9 mouse cellular contexts compared by ENCODE assay signal in the genomic region with DNA sequence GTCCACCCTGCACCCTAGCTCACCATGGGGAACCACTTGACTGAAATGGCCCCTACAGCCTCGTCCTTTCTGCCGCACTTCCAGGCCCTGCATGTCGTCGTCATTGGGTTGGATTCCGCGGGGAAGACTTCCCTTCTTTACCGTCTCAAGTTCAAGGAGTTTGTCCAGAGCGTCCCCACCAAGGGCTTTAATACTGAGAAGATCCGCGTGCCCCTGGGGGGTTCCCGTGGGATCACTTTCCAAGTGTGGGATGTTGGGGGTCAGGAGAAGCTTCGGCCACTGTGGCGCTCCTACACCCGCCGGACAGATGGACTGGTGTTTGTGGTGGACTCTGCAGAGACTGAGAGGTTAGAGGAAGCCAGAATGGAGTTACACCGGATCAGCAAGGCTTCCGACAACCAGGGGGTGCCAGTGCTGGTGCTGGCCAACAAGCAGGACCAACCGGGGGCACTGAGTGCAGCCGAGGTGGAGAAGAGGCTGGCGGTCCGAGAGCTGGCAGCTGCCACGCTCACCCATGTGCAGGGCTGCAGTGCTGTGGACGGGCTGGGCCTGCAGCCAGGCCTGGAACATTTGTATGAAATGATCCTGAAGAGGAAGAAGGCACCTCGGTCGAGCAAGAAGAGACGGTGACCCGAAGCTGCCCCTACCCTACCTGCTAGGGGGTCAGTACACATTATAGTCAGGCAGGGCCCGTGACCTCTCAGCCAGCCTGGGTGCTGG. TPM values are rescaled to one million over a fixed set of nuclear protein-coding genes. Genes with fewer than 3 reads are reported as not detected.
DNase-seq lines count a peak whose midpoint lies in the region; ATAC-seq lines count a peak whose summit lies in the region.
"Had no signal": no experiment of that assay in that cellular context is flagged by ENCODE, and none has a peak within 500 bp of the region (broad histone marks: within the 10 kb centered on the region; RNA-seq: fewer than 3 reads in every experiment).

No protein-coding gene starts in this region.

- H3K9me3 ChIP-seq in embryonic facial prominence, embryonic 10.5 days, result no peaks in the 10 kb centered on the region
- no peaks in the 10 kb centered on the region for H3K9me3 ChIP-seq in liver, embryonic 13.5 days (replicated peaks)
- no peaks in the 10 kb centered on the region for H3K9me3 ChIP-seq in stomach, embryonic 16.5 days (replicated peaks; ENCODE audit: control insufficient read depth, low read length)

- peak overlapping the region; percentile 43; the same call in 1 of the 2 replicates for H3K9ac ChIP-seq in liver, embryonic 13.5 days
- H3K9ac ChIP-seq in stomach, embryonic 16.5 days (ENCODE audit: low read length), result peak overlapping the region; percentile 57

- no peaks in the 10 kb centered on the region for H3K36me3 ChIP-seq in embryonic facial prominence, embryonic 10.5 days (replicated peaks)
- no peaks in the 10 kb centered on the region for H3K36me3 ChIP-seq in liver, embryonic 13.5 days
- no peaks in the 10 kb centered on the region for H3K36me3 ChIP-seq in stomach, embryonic 16.5 days (ENCODE audit: control insufficient read depth, insufficient read depth, low read length)

- intact Hi-C loops in heart, postnatal 36 days (cut with DNase I), result no loop called here

- peaks cover 13% of the 10 kb centered on the region for H3K27me3 ChIP-seq in embryonic facial prominence, embryonic 10.5 days (replicated peaks; ENCODE audit: low read depth, poor library complexity, severe bottlenecking)
- no peaks in the 10 kb centered on the region for H3K27me3 ChIP-seq in liver, embryonic 13.5 days
- no peaks in the 10 kb centered on the region for H3K27me3 ChIP-seq in stomach, embryonic 16.5 days (ENCODE audit: control insufficient read depth, insufficient read depth, low read length)
- H3K27me3 ChIP-seq: Patski had no signal

- peak overlapping the region; percentile 36 for H3K4me3 ChIP-seq in embryonic facial prominence, embryonic 10.5 days
- H3K4me3 ChIP-seq in liver, embryonic 13.5 days (replicated peaks), result 0 out of 2 replicates have a peak overlapping the region, but pooled peaks have one; percentile 3
- H3K4me3 ChIP-seq in stomach, embryonic 16.5 days (replicated peaks; ENCODE audit: low read length), result peak overlapping the region; percentile 58

- H3K4me1 ChIP-seq in embryonic facial prominence, embryonic 10.5 days, result peaks cover 45% of the 10 kb centered on the region
- peaks cover 86% of the 10 kb centered on the region for H3K4me1 ChIP-seq in liver, embryonic 13.5 days (replicated peaks)
- peaks cover 15% of the 10 kb centered on the region for H3K4me1 ChIP-seq in stomach, embryonic 16.5 days (ENCODE audit: control insufficient read depth, insufficient read depth, low read length)

- peak; percentile 60 for DNase-seq in kidney, adult 18-20 months
- no peak for DNase-seq in kidney, adult 11 months
- DNase-seq in embryonic facial prominence, embryonic 10.5 days (ENCODE audit: low spot score), result no peak
- DNase-seq in heart, postnatal 36 days, result peak; percentile 47 to 63
- no peak for DNase-seq in liver, embryonic 13.5 days
- no peak for DNase-seq in T-cell, adult 2 months (ENCODE audit: low spot score)
- no peak for DNase-seq in Muller cell, postnatal 12 days (ENCODE audit: inconsistent ontology term)

- ATAC-seq in liver, embryonic 13.5 days (ENCODE audit: low read depth), result no peak
- ATAC-seq in stomach, embryonic 16.5 days (ENCODE audit: insufficient read depth, low FRiP score), result no peak
- ATAC-seq: Patski had no signal

- peak overlapping the region; percentile 96 for H3K4me2 ChIP-seq in liver, embryonic 13.5 days
- peak overlapping the region; percentile 86 for H3K4me2 ChIP-seq in stomach, embryonic 16.5 days (ENCODE audit: low read depth, low read length)

- 81% methylated on average over 28 of the region's 28 CpGs for WGBS in embryonic facial prominence, embryonic 10.5 days
- WGBS in liver, embryonic 13.5 days (ENCODE audit: insufficient replicate concordance), result 73% methylated on average over 28 of the region's 28 CpGs
- WGBS in stomach, embryonic 16.5 days, result 73% methylated on average over 28 of the region's 28 CpGs

- H3K27ac ChIP-seq in embryonic facial prominence, embryonic 10.5 days (replicated peaks), result no peak overlapping the region; the same call in 1 of the 2 replicates
- H3K27ac ChIP-seq in liver, embryonic 13.5 days, result no peak overlapping the region
- no peak overlapping the region for H3K27ac ChIP-seq in stomach, embryonic 16.5 days (ENCODE audit: low read length)

RNA-seq across cellular contexts. Expression of a gene that starts 1.4 kb away (rescaled TPM):
- 3.3 and 5.1 TPM in 2 replicates for polyA plus RNA-seq in embryonic facial prominence, embryonic 10.5 days (2016; fragmentation: Nextera tagmentation; extraction: Ambion mirVana)
- total RNA-seq in heart, postnatal 36 days (2021), result 10 to 100 TPM; 23.4 to 23.5 TPM
- polyA plus RNA-seq in liver, embryonic 13.5 days (2015; fragmentation: Nextera tagmentation; extraction: Ambion mirVana), result 1.1 TPM in 2 replicates
- 8.2 and 8.5 TPM in 2 replicates for polyA plus RNA-seq in stomach, embryonic 16.5 days (2015; fragmentation: Nextera tagmentation; extraction: Ambion mirVana)

RNA-seq across cellular contexts. Expression of a gene that starts 39.8 kb away (rescaled TPM):
- 28.2 and 29.4 TPM in 2 replicates for polyA plus RNA-seq in embryonic facial prominence, embryonic 10.5 days (2016; fragmentation: Nextera tagmentation; extraction: Ambion mirVana)
- 10 to 100 TPM; 41.6 to 47.3 TPM for total RNA-seq in heart, postnatal 36 days (2021)
- polyA plus RNA-seq in liver, embryonic 13.5 days (2015; fragmentation: Nextera tagmentation; extraction: Ambion mirVana), result 8.3 and 8.6 TPM in 2 replicates
- 39.6 and 40.8 TPM in 2 replicates for polyA plus RNA-seq in stomach, embryonic 16.5 days (2015; fragmentation: Nextera tagmentation; extraction: Ambion mirVana)

Comparison
In these comparisons a context has a peak if more than half of its experiments do, and no peak if none do; other contexts are left out.
1. DNase-seq: peak in kidney, adult 18-20 months (single experiment) and heart, postnatal 36 days (2 of 2); none in kidney, adult 11 months (single experiment), embryonic facial prominence, embryonic 10.5 days (single experiment), liver, embryonic 13.5 days (single experiment), T-cell, adult 2 months (single experiment) and Muller cell, postnatal 12 days (single experiment).
2. H3K4me3 ChIP-seq: peak in every context shown above with its lines; median percentile 58 in stomach, embryonic 16.5 days; 36 in embryonic facial prominence, embryonic 10.5 days; 3 in liver, embryonic 13.5 days.